Mouse (Mus musculus): ENCODE data around the gene Shisa9.

Gene Shisa9

GRCm38 (mm10) chr16:12197611-12198010 lies 213.7 kb downstream of the Shisa9 start:
- DNase-seq (ENCODE audit: low spot score): no peak

GRCm38 (mm10) chr16:12201216-12201615 lies 217.3 kb downstream of the Shisa9 start:
- DNase-seq (ENCODE audit: low spot score): peak; percentile 49

GRCm38 (mm10) chr16:12202151-12202550 lies 218.2 kb downstream of the Shisa9 start:
- no peak for DNase-seq (ENCODE audit: low spot score)

- DNase-seq (ENCODE audit: low spot score): no peak
Measured at GRCm38 (mm10) chr16:12203055-12203454, 219.1 kb downstream of the Shisa9 start.

- no peak for DNase-seq (ENCODE audit: low spot score)
Measured at GRCm38 (mm10) chr16:12204423-12204822, 220.5 kb downstream of the Shisa9 start.

- DNase-seq (ENCODE audit: low spot score): no peak
Measured at GRCm38 (mm10) chr16:12206421-12206950, 222.6 kb downstream of the Shisa9 start.

- DNase-seq (ENCODE audit: low spot score): no peak
Measured at GRCm38 (mm10) chr16:12206951-12207350, 223.0 kb downstream of the Shisa9 start.

- no peak for DNase-seq (ENCODE audit: low spot score)
Measured at GRCm38 (mm10) chr16:12209355-12209754, 225.4 kb downstream of the Shisa9 start.

GRCm38 (mm10) chr16:12209819-12210218 lies 225.9 kb downstream of the Shisa9 start:
- DNase-seq (ENCODE audit: low spot score): no peak

GRCm38 (mm10) chr16:12214018-12214417 lies 230.1 kb downstream of the Shisa9 start:
- DNase-seq (ENCODE audit: low spot score): no peak

- DNase-seq (ENCODE audit: low spot score): no peak
Measured at GRCm38 (mm10) chr16:12217289-12218150, 233.6 kb downstream of the Shisa9 start.

- DNase-seq (ENCODE audit: low spot score): no peak
Measured at GRCm38 (mm10) chr16:12218151-12218532, 234.2 kb downstream of the Shisa9 start.

GRCm38 (mm10) chr16:12219821-12220220 lies 235.9 kb downstream of the Shisa9 start:
- DNase-seq (ENCODE audit: low spot score): no peak

- DNase-seq (ENCODE audit: low spot score): no peak
Measured at GRCm38 (mm10) chr16:12223537-12223936, 239.6 kb downstream of the Shisa9 start.

GRCm38 (mm10) chr16:12226937-12227336 lies 243.0 kb downstream of the Shisa9 start:
- DNase-seq (ENCODE audit: low spot score): no peak

- no peak for DNase-seq (ENCODE audit: low spot score)
Measured at GRCm38 (mm10) chr16:12233288-12233687, 249.4 kb downstream of the Shisa9 start.

- DNase-seq (ENCODE audit: low spot score): no peak
Measured at GRCm38 (mm10) chr16:12234289-12234688, 250.4 kb downstream of the Shisa9 start.

GRCm38 (mm10) chr16:12238611-12239010 lies 254.7 kb downstream of the Shisa9 start:
- DNase-seq (ENCODE audit: low spot score): no peak

GRCm38 (mm10) chr16:12259361-12259760 lies 275.4 kb downstream of the Shisa9 start:
- no peak for DNase-seq (ENCODE audit: low spot score)

GRCm38 (mm10) chr16:12265828-12266227 lies 281.9 kb downstream of the Shisa9 start:
- no peak for DNase-seq (ENCODE audit: low spot score)

GRCm38 (mm10) chr16:12300523-12300922 lies 316.6 kb downstream of the Shisa9 start:
- DNase-seq (ENCODE audit: low spot score): no peak

- no peak for DNase-seq (ENCODE audit: low spot score)
Measured at GRCm38 (mm10) chr16:12303420-12303819, 319.5 kb downstream of the Shisa9 start.

GRCm38 (mm10) chr16:12307318-12307965 lies 323.5 kb downstream of the Shisa9 start:
- DNase-seq (ENCODE audit: low spot score): no peak
